Mouse (Mus musculus) gastrocnemius, postnatal 36 days (tissue): ENCODE data around the gene Ldah. TPM values are rescaled to one million over a fixed set of nuclear protein-coding genes. Genes with fewer than 3 reads are reported as not detected.

ENCODE experiments used
- DNase-seq, 2 experiments: peaks; one replicate each; pipeline ENCODE4 v3.0.0; 2022
- intact Hi-C: fragments of 180-260 bp; cut with DNase I; formaldehyde crosslinking; loops from one replicate; pipeline ENCODE4 v1.15.1; 2025
- total RNA-seq, 2 experiments: library from RNA; stranded (reverse); gene quantifications; 2 replicates each; pipeline ENCODE4 v1.2.3; 2021

The Ldah gene
- total RNA-seq, 2 experiments from 2014 or later: 8.0 to 9.8 TPM

DNA sequence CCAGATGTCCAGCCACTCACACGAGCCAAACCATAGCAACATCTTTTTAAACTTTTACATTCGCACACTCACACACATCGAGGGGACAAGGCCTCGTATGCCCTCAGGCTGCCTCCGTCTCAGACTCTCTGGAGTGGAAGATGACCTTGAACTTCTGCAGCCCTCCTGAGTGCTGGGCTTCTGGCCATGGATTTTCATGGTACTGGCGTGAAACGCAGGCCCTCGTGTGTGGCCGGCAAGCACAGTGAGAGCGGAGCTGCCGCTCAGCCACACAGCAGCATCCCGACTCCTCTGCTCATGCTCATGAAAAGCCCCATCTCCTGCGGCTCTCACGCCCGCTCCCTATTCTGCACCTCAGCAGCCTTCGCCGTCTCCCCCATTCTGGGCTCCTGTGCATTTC, 103.1 kb downstream of the Ldah start:
- intact Hi-C loops: no loop called here
- DNase-seq: no peak

DNA sequence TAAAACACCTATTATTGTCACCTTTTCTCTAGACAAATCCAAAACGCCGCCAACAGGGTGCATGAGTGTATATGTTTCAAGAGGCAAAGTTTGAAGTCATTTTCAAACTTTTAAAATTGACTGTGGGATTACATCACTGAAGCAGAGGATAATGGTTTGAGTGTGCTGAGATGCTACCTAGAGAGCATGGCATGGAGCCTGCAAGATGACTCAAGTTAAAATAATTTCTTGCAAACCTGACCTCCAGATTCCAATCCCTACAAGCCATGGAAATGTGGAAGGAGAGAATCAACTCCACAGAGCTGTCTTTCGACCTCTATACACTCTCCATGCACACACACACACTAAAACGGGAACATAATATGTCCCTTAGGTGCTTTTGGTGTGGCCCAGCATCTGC, 104.4 kb downstream of the Ldah start:
- intact Hi-C loops: loop anchor here (2.0 kb wide), 1 partner anchor 235 kb away; no protein-coding TSS in a partner anchor
- DNase-seq: no peak

DNA sequence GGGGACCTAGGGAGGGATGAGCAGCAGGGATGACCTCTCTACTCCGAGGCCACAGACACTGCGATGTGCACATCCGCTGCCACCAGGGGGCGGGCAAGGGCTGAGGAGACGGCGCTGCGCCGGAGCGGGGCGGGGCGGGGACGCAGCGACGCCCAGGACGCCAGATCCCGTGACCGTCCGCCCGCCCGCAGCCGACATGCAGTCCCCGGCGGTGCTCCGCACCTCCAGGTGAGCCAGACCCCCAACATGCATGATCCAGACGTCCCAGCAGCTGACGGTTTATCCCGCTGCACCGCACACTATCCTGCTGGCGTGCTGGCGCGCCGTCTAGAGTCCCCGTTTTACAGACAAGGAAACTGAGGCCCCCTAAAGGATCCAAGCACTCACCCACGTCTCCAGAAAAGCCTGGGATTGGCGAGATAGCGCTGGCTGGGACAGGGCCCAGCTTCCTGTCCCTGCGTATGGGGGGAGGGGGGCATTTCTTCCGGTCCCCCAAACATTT, 105.4 kb downstream of the Ldah start, which contains the start of gene Hs1bp3:
Gene Hs1bp3, plus strand, starts transcription at position 163 of the 502 bp plus-strand sequence.
- intact Hi-C loops: loop anchor here (2.0 kb wide), 1 partner anchor 233 kb away; no protein-coding TSS in a partner anchor
- DNase-seq: peak; percentile 75 to 86

DNA sequence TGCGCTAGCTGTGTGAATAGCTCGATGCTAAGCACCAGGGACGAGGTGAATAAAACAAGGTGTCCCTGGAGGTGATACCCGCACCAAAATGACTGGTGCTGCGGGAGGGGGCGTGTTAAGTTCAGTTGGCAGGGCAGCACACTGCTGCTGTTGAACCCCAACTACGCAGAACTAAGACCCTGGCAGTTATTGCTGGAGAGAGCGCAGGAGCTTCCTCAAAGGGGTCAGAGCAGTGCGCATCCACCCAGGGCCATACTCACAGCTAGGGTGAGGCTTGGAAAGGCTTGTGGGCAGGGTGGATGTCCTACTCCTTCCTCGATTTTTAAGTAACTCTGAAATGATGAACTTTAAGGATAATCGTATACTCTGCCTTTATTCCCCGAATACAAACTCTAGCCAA, 105.9 kb downstream of the Ldah start:
- no peak for DNase-seq
- intact Hi-C loops: loop anchor here (2.0 kb wide), 1 partner anchor 233 kb away; no protein-coding TSS in a partner anchor

DNA sequence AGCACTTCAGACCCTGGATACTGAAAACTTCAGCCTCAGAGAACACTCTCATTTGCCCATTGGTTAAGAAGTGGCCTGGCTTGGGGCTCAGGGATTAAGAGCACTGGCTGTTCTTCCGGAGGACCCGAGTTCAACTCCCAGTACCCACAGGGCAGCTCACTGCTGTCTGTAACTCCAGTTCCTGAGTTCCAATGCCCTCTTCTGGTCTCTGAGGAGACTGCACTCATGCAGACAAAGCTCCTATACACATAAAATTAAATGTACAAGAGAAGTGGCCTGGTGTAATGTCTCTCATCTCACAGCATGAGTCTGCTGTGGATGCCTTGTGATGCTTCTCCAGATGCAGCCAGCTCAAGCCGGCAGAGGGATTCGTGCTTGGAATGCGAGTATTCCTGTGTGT, 108.6 kb downstream of the Ldah start:
- intact Hi-C loops: no loop called here
- DNase-seq: no peak

DNA sequence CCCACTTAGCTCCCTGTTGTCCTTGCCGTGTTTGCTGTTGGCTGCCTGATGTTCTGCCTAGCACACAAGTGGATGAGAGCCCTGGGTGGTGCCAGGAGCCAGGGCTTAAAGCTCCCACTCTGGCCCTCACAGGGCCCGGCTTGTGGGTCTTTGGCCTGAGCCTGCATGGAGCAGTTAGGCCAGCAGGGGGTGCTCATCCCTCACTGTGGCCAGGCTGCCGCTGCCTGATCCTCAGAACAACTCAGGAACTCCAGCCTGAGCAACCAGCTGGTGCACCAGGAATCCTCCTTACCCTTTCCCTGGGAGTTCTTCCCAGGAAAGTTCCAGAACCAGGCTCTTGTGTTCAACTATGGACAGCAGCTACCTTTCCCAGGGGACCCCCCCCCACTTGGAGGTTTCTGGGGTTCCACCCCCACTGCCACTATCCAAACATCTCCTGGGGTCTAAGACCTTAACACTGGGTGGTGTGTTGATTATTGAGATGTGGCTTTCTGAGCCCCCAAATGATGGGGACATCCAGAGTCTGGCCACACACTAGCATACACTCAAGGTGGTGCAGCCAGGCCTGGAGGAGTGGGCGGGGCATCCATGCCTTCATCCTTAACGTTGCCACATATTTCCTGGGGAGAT, 112.3 kb downstream of the Ldah start:
- intact Hi-C loops: loop anchor here (2.0 kb wide), 1 partner anchor 227 kb away; no protein-coding TSS in a partner anchor

DNA sequence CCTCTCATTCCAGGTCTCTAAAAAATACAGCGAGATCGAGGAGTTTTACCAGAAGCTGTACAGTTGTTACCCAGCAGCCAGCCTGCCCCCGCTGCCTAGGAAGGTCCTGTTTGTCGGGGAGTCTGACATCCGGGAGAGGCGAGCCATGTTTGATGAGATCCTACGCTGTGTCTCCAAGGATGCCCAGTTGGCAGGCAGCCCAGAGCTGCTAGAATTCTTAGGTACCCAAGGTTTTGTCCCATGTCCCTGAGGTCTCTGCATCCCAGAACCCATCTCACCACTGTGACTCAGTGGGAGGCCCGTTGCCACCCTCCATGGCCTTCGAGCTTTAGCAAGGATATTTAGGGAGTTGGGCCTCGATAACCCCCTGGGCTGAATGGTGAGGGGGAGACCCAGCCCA, 113.6 kb downstream of the Ldah start:
- intact Hi-C loops: loop anchor here (2.0 kb wide), 1 partner anchor 225 kb away; no protein-coding TSS in a partner anchor
- DNase-seq: no peak

More for the DNA sequence above, 112.3 kb downstream of the Ldah start:
- peak; percentile 78 to 84 for DNase-seq

DNA sequence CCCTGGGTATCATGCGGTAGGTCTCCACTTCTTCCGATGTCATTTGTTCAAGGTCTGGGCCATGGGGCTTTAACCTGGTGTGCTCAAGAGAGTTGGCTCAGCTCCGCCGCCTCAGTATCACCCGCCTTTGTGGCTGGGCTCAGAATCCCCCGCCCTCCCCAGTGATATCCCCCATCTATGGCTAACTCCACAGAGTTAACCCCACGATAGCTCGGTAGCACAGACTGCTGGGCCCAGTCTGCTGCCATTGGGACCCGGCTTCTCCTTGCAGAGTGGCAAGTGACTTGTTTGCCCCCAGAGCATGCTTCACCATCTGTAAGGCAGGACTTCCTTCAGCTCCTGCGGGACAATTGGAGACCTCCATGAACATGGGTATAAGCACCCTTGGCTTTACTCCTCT, 116.2 kb downstream of the Ldah start:
- intact Hi-C loops: no loop called here
- DNase-seq: no peak

DNA sequence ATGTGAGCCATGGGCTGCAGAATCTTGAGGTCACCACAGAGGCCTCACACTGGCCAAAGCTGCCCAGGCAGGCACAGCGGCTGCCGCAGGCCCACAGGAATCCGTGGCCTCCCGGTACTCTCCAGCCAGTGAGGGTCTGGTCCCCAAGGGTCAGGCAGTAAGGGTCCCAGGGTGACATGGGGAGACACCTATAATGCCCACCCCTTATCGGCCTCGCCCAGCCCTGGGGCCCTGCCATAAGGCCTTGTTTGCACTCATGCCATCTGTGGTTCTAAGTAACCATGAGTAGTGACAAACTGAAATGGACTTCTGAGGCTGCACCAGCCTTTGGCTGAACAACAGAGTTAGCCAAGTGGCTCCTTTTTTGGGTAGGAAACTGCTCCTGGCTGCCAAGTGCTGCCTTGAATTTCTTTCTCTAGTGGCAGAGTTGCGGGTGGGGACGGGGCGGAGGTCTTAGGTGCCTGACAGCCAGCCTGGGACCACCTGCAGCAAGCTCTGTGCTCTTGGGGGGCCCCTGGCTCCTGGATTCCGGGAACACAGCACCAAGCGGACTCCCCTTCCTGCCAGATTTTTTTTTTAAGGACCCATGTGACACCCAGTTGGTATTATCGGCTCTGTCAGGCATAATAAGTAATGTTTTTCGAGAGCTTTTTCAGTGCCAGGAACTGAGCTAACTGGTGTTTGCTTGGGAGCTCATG, 117.5 kb downstream of the Ldah start:
- intact Hi-C loops: no loop called here
- no peak for DNase-seq

DNA sequence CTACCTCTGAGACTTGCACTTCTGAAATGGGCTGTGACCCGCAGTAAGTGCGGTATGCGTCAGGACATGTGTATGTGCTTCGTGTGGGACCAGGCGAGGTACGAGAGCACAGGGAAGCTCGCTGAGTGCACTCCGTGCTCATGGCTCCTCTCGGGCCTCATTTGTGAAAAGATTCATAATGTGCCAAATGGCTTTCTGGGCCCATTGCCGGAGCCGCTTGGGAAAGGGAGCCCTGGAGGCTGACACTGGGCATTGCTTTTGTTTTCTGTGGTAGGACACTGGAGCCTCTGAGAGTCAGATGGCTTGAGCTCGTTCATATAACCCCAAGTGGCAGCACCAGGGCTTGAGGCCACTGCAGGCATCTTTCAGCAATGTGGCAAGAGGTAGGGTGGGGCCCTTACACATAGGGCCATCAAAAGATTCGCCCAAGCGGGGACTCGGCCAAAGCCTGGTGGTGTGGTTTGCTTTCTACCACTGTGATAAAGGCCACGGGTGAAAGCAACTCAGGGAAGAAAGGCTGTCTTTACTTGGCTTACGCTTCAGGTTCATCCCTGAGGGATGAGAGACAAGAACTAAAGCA, 118.1 kb downstream of the Ldah start:
- intact Hi-C loops: loop anchor here (2.0 kb wide), 1 partner anchor 121 kb away; no protein-coding TSS in a partner anchor
- no peak for DNase-seq

DNA sequence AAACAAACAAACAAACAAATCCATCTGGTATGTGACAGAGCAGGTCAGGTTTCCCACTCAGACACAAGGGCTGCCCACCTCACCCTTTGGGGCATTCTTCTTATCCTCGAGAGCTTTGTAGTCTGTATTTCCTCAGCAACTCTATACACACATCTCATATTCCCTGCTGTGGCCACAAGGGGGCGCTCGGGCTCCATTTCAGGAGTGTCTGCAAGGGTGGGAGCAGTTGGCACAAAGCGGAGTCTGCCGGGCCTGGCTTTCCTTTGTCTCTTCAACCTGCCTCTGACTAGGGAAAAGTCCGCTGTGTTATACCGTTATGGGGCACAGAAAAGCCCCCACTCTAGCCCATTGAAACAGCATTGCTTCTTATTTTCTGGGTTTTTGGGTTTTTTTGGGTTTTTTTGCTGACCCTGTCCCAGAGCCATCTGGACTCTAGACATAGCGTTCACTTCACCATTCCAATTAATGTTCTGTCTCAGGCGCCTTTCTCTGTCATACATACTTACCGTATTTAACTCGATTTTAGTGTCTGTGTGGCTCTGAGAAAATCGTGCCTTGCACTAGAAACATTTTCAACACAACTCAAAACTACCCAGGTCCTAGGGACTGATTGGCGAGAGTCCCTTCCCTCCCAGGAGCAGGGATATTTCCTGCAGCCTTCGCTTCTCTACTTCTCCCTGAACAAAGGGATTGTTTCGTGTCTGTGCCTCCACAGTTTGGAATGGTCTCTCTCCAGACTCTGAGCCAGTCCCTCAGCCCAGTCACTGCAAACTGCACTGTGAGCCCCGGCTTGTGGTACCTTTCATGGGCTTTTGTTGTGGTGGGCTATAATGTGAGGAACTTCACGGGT, 119.1 kb downstream of the Ldah start:
- intact Hi-C loops: loop anchor here (1.0 to 2.0 kb wide), 2 partner anchors 120 to 174 kb away; no protein-coding TSS in a partner anchor
- peak; percentile 94 to 95 for DNase-seq

DNA sequence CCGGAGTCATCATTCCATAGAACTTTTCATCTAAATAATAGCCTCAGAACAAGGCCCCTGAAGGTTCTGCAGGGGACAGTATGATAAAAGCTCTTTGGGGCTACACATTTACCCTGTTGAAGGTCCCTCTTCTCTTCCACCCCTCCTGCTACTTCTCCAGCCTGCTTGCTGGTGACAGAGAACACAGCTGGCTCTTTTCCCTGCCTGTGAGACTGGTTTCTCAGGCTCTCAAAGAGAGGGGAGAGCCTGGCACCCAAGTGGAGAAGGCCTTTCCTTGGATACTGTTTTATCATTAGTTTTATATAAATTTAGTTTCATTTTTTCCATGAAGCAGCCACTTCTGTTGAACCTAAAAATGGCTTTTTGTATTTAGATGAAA, 119.8 kb downstream of the Ldah start:
- intact Hi-C loops: loop anchor here (1.0 to 2.0 kb wide), 2 partner anchors 119 to 174 kb away; no protein-coding TSS in a partner anchor

DNA sequence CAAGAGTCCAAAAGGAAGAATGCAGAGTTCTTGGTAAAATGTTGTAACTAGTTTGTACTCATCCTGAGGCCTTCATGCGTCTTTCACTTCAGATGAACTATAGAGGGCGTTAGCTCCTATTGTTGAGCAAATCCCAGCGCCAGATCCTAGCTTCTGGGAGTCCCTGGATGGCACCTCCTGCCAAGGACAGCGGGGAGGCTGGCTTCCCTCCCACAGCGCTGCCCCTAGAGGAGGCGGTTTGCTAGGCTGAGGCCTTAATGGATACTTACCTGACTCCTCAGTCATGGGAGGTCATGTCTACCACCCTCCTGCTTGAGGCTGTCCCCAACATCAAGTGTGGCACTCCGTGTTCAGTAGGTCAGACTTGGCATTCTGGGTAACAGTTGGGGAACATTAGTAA, 121.3 kb downstream of the Ldah start:
- intact Hi-C loops: no loop called here
- DNase-seq: no peak

More for the DNA sequence above, 119.8 kb downstream of the Ldah start:
- DNase-seq: no peak

DNA sequence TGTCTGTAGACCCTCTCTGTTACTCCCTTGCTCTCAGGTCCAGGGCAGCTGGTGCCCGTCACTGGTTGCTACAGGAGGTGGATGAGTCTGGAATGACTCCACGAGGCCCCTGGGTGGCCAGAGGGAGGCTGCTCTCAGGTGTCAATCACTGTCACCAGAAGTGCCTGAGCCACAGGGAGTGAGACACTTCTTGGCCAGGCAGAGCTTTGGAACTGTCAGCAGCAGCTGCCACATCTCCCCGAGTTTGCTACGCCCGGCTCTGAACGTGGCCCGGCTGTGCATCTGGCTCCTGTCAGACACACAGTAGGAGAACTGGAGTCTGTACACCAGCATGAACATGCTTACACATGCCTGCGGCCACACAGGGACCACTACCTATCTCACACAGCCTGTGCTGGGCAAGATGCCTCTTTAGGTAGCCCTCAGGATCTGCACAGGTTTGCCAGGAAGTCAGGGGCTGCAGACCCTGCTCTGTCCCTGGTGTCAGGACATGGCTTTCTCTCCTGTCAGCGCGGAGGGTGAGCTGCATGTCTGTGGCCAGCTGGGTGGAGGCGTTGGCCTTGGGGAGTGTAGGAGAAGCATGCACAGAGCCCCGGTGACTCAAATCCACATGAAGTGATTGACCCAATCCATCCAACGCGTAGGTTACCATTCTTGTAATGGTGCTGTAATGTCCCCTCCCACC, 123.7 kb downstream of the Ldah start:
- DNase-seq: no peak
- intact Hi-C loops: loop anchor here (5.0 kb wide), 1 partner anchor 106 kb away; no protein-coding TSS in a partner anchor

DNA sequence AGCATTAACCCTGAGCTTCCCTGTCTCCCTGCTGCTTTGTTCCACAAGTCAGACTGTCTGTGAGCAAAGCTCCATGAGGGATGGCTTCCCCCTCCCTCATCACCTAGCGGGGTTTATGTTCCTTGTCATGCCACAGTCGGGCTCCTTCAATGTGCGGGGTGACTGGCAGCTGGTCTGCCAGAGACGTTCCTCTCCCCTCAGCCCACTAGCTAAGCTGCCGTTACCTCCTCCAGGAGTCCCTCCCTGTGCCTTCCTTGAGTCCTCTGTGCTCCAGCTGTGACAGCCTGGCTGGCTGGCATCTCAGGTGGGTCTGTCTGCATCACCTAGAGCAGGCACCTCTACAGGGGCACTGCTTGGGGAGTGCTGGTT, 124.3 kb downstream of the Ldah start:
- no peak for DNase-seq
- intact Hi-C loops: loop anchor here (5.0 kb wide), 1 partner anchor 105 kb away; no protein-coding TSS in a partner anchor

DNA sequence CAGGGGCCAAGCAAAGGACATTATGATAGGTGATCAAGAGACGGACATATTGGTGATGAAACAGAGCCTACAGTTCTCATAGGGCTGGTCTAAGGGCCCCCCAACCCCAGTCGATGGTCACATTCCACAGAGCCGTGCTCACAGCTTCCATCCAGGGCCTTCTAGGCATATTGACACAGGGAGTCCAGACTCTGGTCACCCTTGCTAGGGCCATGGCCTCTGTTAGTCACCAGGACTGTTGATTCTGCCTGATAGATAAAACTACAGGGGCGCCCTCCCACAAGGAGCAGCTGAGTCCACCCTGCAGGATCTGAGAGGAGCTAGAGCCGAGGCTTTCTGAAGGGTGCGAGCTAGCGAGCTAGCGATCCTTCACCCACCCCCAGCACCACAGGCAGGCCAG, 125.7 kb downstream of the Ldah start:
- no peak for DNase-seq
- intact Hi-C loops: loop anchor here (5.0 kb wide), 1 partner anchor 104 kb away; no protein-coding TSS in a partner anchor

DNA sequence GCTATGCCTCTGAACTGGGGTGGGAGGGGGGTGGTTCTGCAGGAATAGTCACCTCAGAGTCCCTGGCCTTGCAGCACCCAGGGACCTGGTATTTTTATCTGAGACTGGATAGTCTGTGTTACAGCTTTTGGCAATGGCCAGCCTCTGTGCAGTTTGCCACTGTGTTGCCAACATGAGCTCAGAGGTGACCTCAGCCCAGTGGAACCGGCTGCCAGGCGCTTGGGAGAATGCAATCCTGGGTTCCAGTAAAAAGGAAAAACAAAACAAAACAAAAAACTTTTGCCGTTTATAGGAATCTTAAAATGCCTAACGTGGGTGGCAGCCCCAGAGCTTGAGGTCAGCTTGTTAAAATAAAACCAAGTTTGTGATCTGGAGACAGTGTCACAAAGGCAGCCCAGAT, 126.4 kb downstream of the Ldah start:
- intact Hi-C loops: loop anchor here (5.0 kb wide), 1 partner anchor 103 kb away; no protein-coding TSS in a partner anchor
- DNase-seq: peak in 1 of 2 experiments; percentile 47
